Mouse (Mus musculus): ENCODE data around the gene F11r. TPM values are rescaled to one million over a fixed set of nuclear protein-coding genes. Genes with fewer than 3 reads are reported as not detected.
A peak's percentile ranks its signal among the peaks of the same experiment; 100 is the strongest.

The F11r gene
- total and polyA plus RNA-seq, 3 experiments, result 0.31 to 1.8 TPM; not detected in 1

GRCm38 (mm10) chr1:171410231-171410630 lies 27.1 kb upstream of the F11r start:
- H3K79me2 ChIP-seq (ENCODE audit: control insufficient read depth, insufficient read depth, low read length, poor library complexity), result peaks cover 30% of the 10 kb centered on the region
- no peak overlapping the region for H3K4me3 ChIP-seq (ENCODE audit: control insufficient read depth in 1 of 2, insufficient read depth in 1 of 2, low read depth in 2 of 2, low read length in 2 of 2)
- H3K9ac ChIP-seq (ENCODE audit: control insufficient read depth, low read depth, low read length, poor library complexity, severe bottlenecking), result no peak overlapping the region
- peak; percentile 41 for DNase-seq (ENCODE audit: low read depth, low spot score)
- no peaks in the 10 kb centered on the region for H3K9me3 ChIP-seq (replicated peaks; ENCODE audit: insufficient read depth, low read length)
- H3K27ac ChIP-seq (ENCODE audit: control insufficient read depth, low read depth, low read length), result no peak overlapping the region
- peaks cover 0 to 12% of the 10 kb centered on the region in 2 experiments; a peak in 2 of 4 replicates for H3K36me3 ChIP-seq (ENCODE audit: control insufficient read depth in 1 of 2, insufficient read depth in 2 of 2, low read length in 2 of 2)
- no peaks in the 10 kb centered on the region for H3K27me3 ChIP-seq (ENCODE audit: control insufficient read depth in 1 of 2, insufficient read depth in 2 of 2, low read length in 2 of 2)
- no peak for TF ChIP-seq CHD2 (IDR thresholded peaks at IDR 0.05; ENCODE audit: low read length)
- TF ChIP-seq GABPA (IDR thresholded peaks at IDR 0.05; ENCODE audit: low read depth, low read length), result no peak
- TF ChIP-seq CTCF (IDR thresholded peaks at IDR 0.05 in 2 of 3, conservative IDR thresholded peaks at IDR 0.05 in 1 of 3; ENCODE audit: control insufficient read depth in 1 of 3, insufficient read depth in 1 of 3, low read depth in 2 of 3, low read length in 3 of 3, poor library complexity in 1 of 3, severe bottlenecking in 1 of 3), result no peak
- TF ChIP-seq POLR2AphosphoS5 (IDR thresholded peaks at IDR 0.05; ENCODE audit: borderline replicate concordance, low read depth, low read length), result no peak
- TF ChIP-seq GATA1 (IDR thresholded peaks at IDR 0.05; ENCODE audit: low read depth, low read length), result no peak
- TF ChIP-seq MYB (IDR thresholded peaks at IDR 0.05; ENCODE audit: low read depth, low read length), result no peak
- TF ChIP-seq POLR2AphosphoS2 (IDR thresholded peaks at IDR 0.05; ENCODE audit: low read length), result no peak
- TF ChIP-seq ELF1 (IDR thresholded peaks at IDR 0.05; ENCODE audit: low read depth, low read length), result no peak
- TF ChIP-seq TAL1 (IDR thresholded peaks at IDR 0.05; ENCODE audit: low read length), result no peak
- H3K4me1 ChIP-seq (ENCODE audit: control insufficient read depth in 1 of 2, insufficient read depth in 2 of 2, low read length in 2 of 2), result 0 out of 4 replicates have a peak, but pooled peaks cover 0 to 6% of the 10 kb centered on the region in 2 experiments

- Histone ChIP-seq H3K27me3 (ENCODE audit: control insufficient read depth in 1 of 2, insufficient read depth in 2 of 2, low read length in 2 of 2) (no peaks in the 10 kb centered on the region), H3K36me3 (ENCODE audit: control insufficient read depth in 1 of 2, insufficient read depth in 2 of 2, low read length in 2 of 2) (peaks cover 0 to 12% of the 10 kb centered on the region in 2 experiments; a peak in 2 of 4 replicates), H3K79me2 (ENCODE audit: control insufficient read depth, insufficient read depth, low read length, poor library complexity) (peaks cover 30% of the 10 kb centered on the region), H3K4me3 (ENCODE audit: control insufficient read depth in 1 of 2, insufficient read depth in 1 of 2, low read depth in 2 of 2, low read length in 2 of 2) (peak within 1 kb of the TSS; percentile 66 to 95), H3K4me1 (ENCODE audit: control insufficient read depth in 1 of 2, insufficient read depth in 2 of 2, low read length in 2 of 2) (0 out of 4 replicates have a peak, but pooled peaks cover 0 to 6% of the 10 kb centered on the region in 2 experiments), H3K9ac (ENCODE audit: control insufficient read depth, low read depth, low read length, poor library complexity, severe bottlenecking) (peak within 1 kb of the TSS; percentile 90), H3K9me3 (replicated peaks; ENCODE audit: insufficient read depth, low read length) (no peaks in the 10 kb centered on the region), H3K27ac (ENCODE audit: control insufficient read depth, low read depth, low read length) (peak within 1 kb of the TSS; percentile 95)
- TF ChIP-seq SIN3A (IDR thresholded peaks at IDR 0.05; ENCODE audit: low read length) (peak; percentile 60; the same call in 1 of the 2 replicates), ELF1 (IDR thresholded peaks at IDR 0.05; ENCODE audit: low read depth, low read length) (peak; percentile 96), KAT2A (conservative IDR thresholded peaks at IDR 0.05; ENCODE audit: low read depth, low read length) (peak; percentile 88), HCFC1 (IDR thresholded peaks at IDR 0.05; ENCODE audit: low read depth, low read length) (peak; percentile 96), NRF1 (IDR thresholded peaks at IDR 0.05; ENCODE audit: insufficient read depth, low read depth, low read length, poor library complexity, severe bottlenecking) (peak; percentile 83), POLR2AphosphoS2 (IDR thresholded peaks at IDR 0.05; ENCODE audit: low read length) (peak; percentile 70; the same call in 1 of the 2 replicates), ZMIZ1 (IDR thresholded peaks at IDR 0.05; ENCODE audit: low read depth, low read length) (0 out of 2 replicates have a peak, but pooled peaks have one; percentile 51), POLR2A (IDR thresholded peaks at IDR 0.05; ENCODE audit: control insufficient read depth in 1 of 2, insufficient read depth in 1 of 2, low read depth in 1 of 2, low read length in 2 of 2, poor library complexity in 1 of 2) (peak; percentile 63 to 66; a peak in 3 of 4 replicates), MAX (IDR thresholded peaks at IDR 0.05; ENCODE audit: low read length) (no peak), ZNF384 (IDR thresholded peaks at IDR 0.05; ENCODE audit: low read depth, low read length) (no peak), MAZ (IDR thresholded peaks at IDR 0.05; ENCODE audit: low read depth, low read length) (peak; percentile 22; the same call in 1 of the 2 replicates), TBP (IDR thresholded peaks at IDR 0.05; ENCODE audit: low read depth, low read length) (peak; percentile 62; the same call in 1 of the 2 replicates), TCF12 (IDR thresholded peaks at IDR 0.05; ENCODE audit: low read depth, low read length) (peak; percentile 74), UBTF (IDR thresholded peaks at IDR 0.05; ENCODE audit: borderline replicate concordance, insufficient read depth, low read depth, low read length) (no peak), MYC (IDR thresholded peaks at IDR 0.05; ENCODE audit: low read depth, low read length) (no peak), MYB (IDR thresholded peaks at IDR 0.05; ENCODE audit: low read depth, low read length) (peak; percentile 24; the same call in 1 of the 2 replicates), RCOR1 (IDR thresholded peaks at IDR 0.05; ENCODE audit: low read depth, low read length) (no peak; the same call in 1 of the 2 replicates), NELFE (IDR thresholded peaks at IDR 0.05; ENCODE audit: low read depth, low read length) (peak; percentile 75; the same call in 1 of the 2 replicates)
- peak; percentile 97 for DNase-seq (ENCODE audit: low read depth, low spot score)
Observed at GRCm38 (mm10) chr1:171410947-171411484, 26.3 kb upstream of the F11r start, which contains the start of gene Usf1. Gene Usf1, plus strand, starts transcription at chr1:171411313.

Data from MEL (cell line).